Mouse (Mus musculus) splenic B cell, adult 2 months (primary cell): ENCODE measurements at regions not wholly inside any gene's neighbourhood (a gene's known extent, or its start where the extent isn't known, plus 50 kb on each side); places are given as distances from the start of the nearest gene placed in this dataset.

Source experiments
- DNase-seq: peaks from one replicate; pipeline ENCODE4 v3.0.0-alpha.2; 2011; ENCODE audit warnings: low read depth, low spot score
- H3K27me3 ChIP-seq: 2 replicates; pipeline ENCODE4 v1.6.1; 2012; ENCODE audit warnings: mild to moderate bottlenecking, low read length, moderate library complexity, mixed read lengths; ENCODE audit not compliant: control insufficient read depth, poor library complexity, insufficient read depth, severe bottlenecking
- H3K36me3 ChIP-seq: 2 replicates; pipeline ENCODE4 v1.6.1; 2012; ENCODE audit warnings: mild to moderate bottlenecking, low read length, moderate library complexity, mixed read lengths; ENCODE audit not compliant: control insufficient read depth, poor library complexity, insufficient read depth, severe bottlenecking

DNA sequence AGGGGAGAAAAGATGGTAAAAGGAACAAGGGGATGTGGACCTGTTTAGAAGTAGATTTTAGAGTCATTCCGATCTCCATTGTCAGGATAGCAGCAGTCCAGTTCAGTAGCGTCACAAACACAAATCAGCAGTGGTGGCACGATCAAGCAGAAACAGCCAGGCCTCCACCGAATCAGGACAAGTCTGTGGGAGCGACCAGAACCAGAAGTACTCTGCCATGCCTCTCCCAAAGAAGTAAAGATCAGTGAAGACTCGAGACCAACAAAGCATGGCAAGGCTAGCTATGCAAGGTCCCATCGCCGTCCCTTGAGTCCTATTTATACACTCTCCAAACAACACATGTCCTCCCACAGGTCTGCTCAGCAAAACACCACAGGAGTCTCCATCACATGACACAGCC, 140.0 kb downstream of the Drd1 start:
- no peak for DNase-seq
- Histone ChIP-seq H3K27me3 (no peaks in the 10 kb centered on the region), H3K36me3 (no peaks in the 10 kb centered on the region)

DNA sequence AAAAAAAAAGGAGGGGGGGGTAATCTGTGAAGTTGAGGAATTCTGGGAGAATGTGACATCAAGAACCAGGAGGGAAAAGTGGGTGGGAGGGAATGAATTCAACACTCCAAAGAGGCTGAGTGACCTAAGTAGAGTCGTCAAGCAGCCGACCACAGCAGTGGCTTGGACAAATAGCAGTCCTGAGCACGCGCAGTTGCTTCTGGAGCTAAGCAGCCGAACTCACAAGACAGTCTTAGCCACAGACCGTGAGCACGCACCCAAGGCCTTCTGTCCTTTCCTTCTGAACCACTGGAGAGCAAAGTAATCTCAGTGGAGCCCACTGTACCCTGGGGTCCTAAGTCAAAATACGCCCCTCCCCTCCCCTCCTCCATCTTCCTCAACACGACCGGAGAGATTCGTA, 141.1 kb downstream of the Drd1 start:
- Histone ChIP-seq H3K36me3 (no peaks in the 10 kb centered on the region), H3K27me3 (no peaks in the 10 kb centered on the region)
- DNase-seq, result no peak

DNA sequence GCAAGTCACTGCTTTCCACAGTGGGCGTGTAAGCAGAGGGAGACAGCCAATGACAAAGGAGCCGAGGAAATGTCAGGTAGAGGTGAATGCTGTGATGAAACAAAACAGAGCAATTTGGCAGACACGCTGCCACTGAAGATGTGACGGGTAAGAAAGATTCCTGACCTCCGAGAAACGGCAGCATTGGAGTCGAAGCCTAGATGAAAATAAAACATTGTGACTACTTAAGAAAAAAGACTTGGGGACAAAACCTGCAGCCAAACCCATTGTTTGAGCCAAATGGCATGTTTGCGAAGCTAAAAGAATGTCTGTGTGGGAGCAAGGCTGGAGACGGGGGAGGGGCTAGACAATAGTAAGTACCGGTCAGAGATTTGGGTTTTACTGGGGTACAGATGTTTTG, 142.0 kb downstream of the Drd1 start:
- Histone ChIP-seq H3K27me3 (no peaks in the 10 kb centered on the region), H3K36me3 (no peaks in the 10 kb centered on the region)
- DNase-seq, result no peak

DNA sequence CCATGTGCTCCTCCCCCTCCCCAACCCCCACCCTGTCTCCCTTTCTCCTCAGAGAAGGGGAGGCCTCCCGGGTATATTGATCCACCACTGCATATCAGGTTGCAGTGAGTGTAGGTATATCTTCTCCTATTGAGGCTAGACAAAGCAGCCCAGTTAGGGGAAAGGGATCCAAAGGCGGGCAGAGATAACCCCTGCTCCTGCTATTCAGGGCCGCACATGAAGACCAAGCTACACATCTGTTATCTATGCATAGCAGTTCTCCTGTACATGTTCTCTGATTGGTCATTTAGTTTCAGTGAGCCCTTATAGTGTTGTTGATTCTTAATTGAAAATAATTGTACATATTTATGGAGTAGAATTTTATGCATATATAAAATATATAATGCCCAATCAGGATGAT, 143.7 kb downstream of the Drd1 start:
- Histone ChIP-seq H3K27me3 (no peaks in the 10 kb centered on the region), H3K36me3 (no peaks in the 10 kb centered on the region)
- no peak for DNase-seq

DNA sequence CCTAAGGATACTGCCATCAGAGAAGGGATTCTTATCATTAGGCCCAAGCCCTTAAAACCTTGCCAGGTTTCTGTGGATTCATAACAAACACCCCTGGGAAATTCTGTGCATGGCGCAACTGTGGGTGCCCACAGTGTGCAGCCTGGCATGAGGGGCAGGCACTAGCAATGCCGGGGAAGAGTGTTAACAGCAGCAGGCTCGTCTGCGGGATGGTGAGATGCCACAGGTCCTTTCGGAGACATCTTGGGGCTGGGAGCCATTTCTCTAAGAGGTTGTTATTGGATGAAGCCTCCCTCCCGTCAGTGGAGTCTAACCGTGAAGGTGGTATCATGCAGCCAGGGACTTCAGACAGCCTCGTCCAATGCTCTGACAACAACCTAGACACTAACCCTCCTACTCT, 144.2 kb downstream of the Drd1 start:
- H3K27me3 ChIP-seq, result no peaks in the 10 kb centered on the region
- H3K36me3 ChIP-seq, result no peaks in the 10 kb centered on the region
- no peak for DNase-seq

DNA sequence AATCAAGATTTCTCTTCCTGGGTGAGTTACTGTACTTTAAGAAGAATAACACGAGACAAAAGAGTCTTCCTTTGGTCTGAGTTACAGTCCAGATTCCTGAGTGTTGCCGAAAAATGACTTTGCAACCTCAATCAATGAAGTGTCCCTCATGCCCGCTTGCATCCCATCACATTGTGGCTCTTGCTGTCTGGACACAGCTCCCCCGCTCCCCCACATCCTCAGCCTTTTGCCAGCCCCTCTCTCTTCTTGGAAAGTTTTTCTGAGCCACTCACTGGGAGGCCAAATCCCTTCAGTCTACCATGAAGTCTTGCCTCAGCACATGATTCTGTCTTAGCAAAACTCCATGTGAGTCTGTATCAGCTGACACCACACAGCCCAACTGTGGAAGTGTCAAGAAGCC, 145.3 kb downstream of the Drd1 start:
- no peak for DNase-seq
- Histone ChIP-seq H3K27me3 (no peaks in the 10 kb centered on the region), H3K36me3 (no peaks in the 10 kb centered on the region)

DNA sequence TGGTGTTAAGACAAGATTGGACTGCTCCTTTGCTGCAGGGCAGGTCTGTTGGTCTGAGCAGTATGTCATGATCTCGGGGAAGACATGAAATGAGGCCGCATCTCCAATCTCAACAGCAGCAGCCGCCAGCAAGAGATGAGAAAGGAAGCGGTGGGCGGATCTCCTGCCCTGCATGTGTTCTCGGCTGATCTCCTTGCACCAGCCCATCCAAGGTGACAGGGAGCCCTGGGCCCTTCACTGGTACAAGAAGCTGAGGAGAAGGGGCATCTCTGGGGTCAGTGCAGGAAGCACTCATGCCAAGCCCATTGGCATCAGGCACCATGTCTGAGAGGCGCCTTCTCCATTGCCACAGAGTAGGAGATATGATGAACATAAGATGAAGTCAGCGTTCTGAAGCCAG, 151.0 kb downstream of the Drd1 start:
- H3K27me3 ChIP-seq, result no peaks in the 10 kb centered on the region
- H3K36me3 ChIP-seq, result no peaks in the 10 kb centered on the region
- DNase-seq, result no peak

DNA sequence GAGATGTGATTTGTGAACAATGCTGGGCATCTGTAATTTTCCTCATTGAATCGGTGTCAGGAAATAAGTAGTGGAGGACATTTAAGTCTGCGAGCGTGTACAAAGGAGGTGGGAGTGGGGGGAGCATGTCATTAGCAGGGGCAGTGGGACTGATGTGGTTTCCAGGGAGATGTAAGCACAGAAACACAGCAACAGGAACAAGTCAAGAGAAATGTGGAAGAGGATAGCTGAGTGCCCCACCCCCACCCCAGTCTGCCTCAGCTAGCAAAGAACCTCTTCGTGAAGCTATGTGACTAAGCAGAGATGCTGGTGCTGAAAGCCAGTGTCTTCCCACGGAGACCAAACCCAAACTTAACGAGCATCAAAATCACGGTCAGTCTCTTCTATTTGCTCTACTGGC, 151.9 kb downstream of the Drd1 start:
- H3K36me3 ChIP-seq, result no peaks in the 10 kb centered on the region
- DNase-seq, result no peak
- no peaks in the 10 kb centered on the region for H3K27me3 ChIP-seq

DNA sequence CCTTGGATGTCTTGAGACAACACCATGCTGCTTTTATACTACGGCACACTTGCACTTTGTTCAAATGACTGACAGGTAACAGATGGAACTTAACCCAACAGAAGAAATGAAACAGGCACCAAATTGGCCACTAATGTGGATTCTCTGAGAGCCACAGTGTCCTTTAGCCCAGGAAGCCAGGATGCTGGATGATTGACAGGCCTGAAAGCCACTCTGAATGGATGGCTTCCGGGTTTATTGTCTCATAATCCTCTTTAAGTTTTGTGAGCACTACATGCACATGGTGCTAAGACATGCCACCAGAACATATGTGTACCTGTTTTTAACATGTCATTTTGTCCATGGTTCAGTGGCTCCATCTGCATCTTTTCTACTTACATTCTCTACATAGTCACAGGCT, 152.7 kb downstream of the Drd1 start:
- Histone ChIP-seq H3K27me3 (no peaks in the 10 kb centered on the region), H3K36me3 (no peaks in the 10 kb centered on the region)
- DNase-seq, result no peak

DNA sequence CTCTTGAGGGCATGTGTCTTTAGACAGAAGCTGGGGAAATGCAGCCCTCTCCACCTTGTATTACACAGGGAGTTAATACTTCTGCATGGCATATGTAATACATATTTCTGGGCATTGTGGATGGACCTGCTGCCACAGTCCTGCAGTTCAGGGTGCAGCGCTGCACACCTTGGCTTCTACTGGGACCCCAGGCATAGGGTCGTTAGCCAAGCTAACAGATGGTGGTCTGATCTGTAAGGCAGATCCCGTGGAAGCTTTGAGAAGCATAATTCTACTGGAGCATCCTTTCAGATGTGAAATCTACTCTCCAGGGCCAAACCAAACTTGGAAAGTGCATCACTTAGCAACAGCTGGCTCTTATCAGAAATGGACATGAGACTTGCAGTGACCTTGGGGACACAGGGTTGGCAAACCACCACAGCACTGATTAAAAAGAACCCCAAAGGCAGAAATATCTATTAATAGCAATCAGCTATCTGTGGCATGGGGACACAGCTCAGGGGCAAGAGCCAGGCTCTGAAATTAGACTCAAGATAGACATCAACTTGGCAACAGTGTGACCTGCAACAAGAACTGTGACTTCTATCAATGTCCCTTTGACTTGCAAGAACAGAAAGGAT, 155.0 kb downstream of the Drd1 start:
- no peak for DNase-seq
- H3K27me3 ChIP-seq, result no peaks in the 10 kb centered on the region

DNA sequence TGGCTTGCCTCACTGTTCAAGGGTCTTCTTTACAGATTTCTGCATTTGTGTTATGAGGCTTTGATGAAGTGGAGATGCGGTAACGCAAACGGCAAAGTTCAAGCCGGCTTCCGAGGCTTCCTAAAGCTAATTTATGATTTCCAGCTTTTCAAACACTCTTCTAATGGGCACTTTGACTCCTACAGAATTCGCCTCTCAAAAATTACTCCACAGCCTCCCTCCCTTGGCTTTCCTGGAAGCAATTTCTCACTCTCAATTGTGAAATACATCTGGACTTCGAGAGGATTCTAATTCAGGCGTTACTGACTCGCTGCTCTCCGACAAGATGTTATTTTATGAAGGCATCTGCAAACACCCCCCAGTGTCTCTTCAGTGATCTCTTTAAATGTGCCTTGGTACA, 157.2 kb downstream of the Drd1 start:
- H3K27me3 ChIP-seq, result no peaks in the 10 kb centered on the region
- no peak for DNase-seq
- H3K36me3 ChIP-seq, result no peaks in the 10 kb centered on the region

More for the DNA sequence above, 155.0 kb downstream of the Drd1 start:
- no peaks in the 10 kb centered on the region for H3K36me3 ChIP-seq

DNA sequence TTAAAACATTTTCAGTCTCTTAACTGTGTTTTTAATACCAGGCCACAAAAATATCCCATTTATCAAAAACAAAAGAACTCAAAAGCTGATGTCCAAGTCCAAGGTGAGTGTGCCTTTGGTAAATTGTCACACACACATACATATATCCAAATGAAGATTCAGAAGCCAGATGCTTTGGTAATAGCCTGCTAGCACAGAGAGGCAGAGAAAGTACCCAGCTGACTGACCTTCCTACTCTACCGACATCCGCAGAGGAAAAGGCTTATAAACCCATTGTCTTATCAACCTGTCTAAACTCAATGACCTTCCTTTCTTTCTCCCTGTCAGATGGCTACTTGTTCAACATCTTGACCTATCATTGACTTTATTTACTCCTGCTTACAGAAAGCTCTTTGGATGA, 158.3 kb downstream of the Drd1 start:
- H3K27me3 ChIP-seq, result no peaks in the 10 kb centered on the region
- no peaks in the 10 kb centered on the region for H3K36me3 ChIP-seq
- DNase-seq, result no peak

DNA sequence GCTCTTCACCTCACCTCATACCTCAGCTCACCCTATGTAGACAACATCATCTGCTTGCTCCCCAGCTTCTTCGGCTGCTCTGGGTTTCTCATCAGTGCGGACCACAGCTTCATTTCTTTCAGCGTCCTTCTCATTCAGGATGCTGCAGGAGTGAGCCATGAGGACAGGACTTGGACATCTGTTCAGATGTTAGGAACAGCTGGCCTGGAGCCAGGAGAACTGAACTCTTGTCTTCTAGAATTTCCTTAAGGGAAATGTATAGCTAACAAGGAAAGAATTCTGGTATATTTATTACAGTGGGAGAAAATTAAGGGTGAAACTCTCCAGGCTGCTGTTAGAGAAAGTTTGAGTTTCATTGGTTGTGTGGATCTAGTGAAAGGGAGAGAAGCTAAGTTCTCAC, 167.1 kb downstream of the Drd1 start:
- H3K36me3 ChIP-seq, result no peaks in the 10 kb centered on the region
- H3K27me3 ChIP-seq, result no peaks in the 10 kb centered on the region
- no peak for DNase-seq

DNA sequence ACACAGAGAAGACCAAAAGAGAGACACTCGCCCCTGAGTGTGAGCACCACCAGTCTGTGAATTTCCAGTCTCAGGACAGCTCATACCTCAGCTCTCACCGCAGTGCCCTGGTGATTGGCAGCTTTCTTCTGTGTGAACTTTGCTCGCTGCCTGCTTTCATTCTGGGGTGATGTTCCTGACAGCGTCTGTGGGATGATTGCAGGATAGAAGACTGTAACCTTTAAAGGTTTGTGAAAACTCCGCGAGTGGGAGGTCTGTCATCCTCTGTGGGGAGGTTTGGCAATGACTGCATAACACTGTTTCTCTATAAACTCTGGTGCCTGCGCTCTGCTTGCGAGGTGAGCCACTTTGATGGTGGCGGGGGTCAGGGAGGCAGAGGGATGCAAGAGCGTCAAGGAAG, 169.7 kb downstream of the Drd1 start:
- Histone ChIP-seq H3K27me3 (no peaks in the 10 kb centered on the region), H3K36me3 (no peaks in the 10 kb centered on the region)
- no peak for DNase-seq

DNA sequence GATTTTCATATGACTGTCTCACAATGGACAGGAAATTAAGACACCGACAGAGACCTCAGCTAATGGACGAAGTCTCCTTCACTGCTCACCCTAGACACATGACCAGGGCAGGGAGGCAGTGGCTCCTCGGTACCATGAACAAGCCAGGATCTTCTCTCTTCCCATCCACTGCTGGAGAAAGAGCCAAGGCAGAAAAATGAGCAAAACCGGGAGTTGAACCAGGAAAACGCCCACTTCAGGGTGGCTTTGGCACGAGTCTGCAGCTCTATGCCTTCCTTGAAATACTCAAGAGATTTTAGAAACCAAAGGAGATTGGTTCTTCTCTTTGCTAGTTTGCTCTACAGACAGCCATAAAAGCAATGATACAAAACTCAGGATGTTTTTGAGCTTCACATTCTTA, 172.3 kb downstream of the Drd1 start:
- H3K36me3 ChIP-seq, result no peaks in the 10 kb centered on the region
- DNase-seq, result no peak

DNA sequence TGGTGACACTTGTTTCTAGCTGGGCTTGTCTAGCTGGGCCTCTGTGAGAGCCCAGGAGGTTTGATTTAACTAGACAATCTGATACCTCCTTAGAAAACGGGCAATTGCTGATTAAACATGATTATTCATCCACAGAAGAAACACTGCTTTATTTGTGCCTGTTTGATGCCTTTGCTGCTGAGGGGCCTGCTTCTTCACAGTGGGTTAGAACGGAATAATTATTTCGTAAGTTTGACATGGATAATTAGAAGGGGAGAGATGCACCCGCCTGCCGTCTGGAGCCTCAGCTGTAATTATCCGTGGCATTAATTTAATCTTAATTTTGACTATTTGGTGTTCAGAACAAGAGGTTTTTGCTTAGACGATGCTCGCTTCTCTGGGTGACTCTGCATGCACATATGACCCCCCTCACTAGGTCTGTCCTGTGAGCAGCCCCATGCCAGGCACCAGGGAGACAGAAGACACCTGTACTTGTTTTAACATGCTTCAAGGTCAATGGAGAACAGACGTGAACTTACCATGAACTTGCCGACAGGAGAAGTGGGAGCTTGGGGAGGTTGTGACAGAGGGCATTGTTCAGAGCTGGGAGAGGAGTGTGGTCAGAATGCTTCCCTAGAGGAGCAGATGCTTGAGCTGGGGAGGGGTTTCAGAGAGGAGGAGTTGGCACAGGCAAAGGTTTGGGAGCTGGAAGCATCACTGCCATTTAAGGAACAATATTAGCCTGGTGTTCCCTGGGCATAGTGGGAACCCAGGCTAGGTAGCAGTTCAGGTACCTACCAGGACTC, 174.8 kb downstream of the Drd1 start:
- Histone ChIP-seq H3K36me3 (no peaks in the 10 kb centered on the region), H3K27me3 (no peaks in the 10 kb centered on the region)
- DNase-seq, result no peak

More for the DNA sequence above, 172.3 kb downstream of the Drd1 start:
- no peaks in the 10 kb centered on the region for H3K27me3 ChIP-seq
